Mouse (Mus musculus): Measurements from ENCODE around the gene Btbd3. TPM values are rescaled to one million over a fixed set of nuclear protein-coding genes. Genes with fewer than 3 reads are reported as not detected.

Btbd3 gene
- polyA plus RNA-seq (2015; fragmentation: Nextera tagmentation; extraction: Ambion mirVana) = 2.0 and 2.2 TPM in 2 replicates

GRCm38 (mm10) chr2:138256411-138256810 is at the start of gene Btbd3:
TSS of gene Btbd3 (plus strand) at chr2:138256565.
- Histone ChIP-seq H3K9ac (replicated peaks) (peak within 1 kb of the TSS; percentile 71), H3K4me3 (ENCODE audit: low read depth, low read length) (peak within 1 kb of the TSS; percentile 84), H3K4me1 (ENCODE audit: insufficient read depth) (peaks cover 12% of the 10 kb centered on the region; the same call in 1 of the 2 replicates), H3K4me2 (ENCODE audit: low read depth, low read length) (peak within 1 kb of the TSS; percentile 91), H3K36me3 (replicated peaks; ENCODE audit: insufficient read depth, low read length) (no peaks in the 10 kb centered on the region), H3K27me3 (ENCODE audit: insufficient read depth, low read length) (no peaks in the 10 kb centered on the region), H3K9me3 (ENCODE audit: low read length) (no peaks in the 10 kb centered on the region), H3K27ac (ENCODE audit: low read depth) (peak within 1 kb of the TSS; percentile 76)
- 0% methylated on average over 34 of the region's 39 CpGs for WGBS (ENCODE audit: insufficient replicate concordance)
- no peak for TF ChIP-seq CTCF (IDR thresholded peaks at IDR 0.05; ENCODE audit: low read depth)
- no peak for TF ChIP-seq EP300 (IDR thresholded peaks at IDR 0.05; ENCODE audit: low read depth)
- peak; percentile 98 for ATAC-seq
- DNase-seq = peak; percentile 86

- 27% methylated on average over 2 of the region's 2 CpGs for WGBS (ENCODE audit: insufficient replicate concordance)
Measured at GRCm38 (mm10) chr2:138215561-138215960, 40.8 kb upstream of the Btbd3 start.

GRCm38 (mm10) chr2:138220269-138220668 is 36.1 kb upstream of the Btbd3 start:
- TF ChIP-seq CTCF (IDR thresholded peaks at IDR 0.05; ENCODE audit: low read depth) (no peak), EP300 (IDR thresholded peaks at IDR 0.05; ENCODE audit: low read depth) (no peak)
- 76% methylated on average over 1 of the region's 1 CpGs for WGBS (ENCODE audit: insufficient replicate concordance)
- no peaks in the 10 kb centered on the region for H3K4me1 ChIP-seq (ENCODE audit: insufficient read depth)
- H3K36me3 ChIP-seq (replicated peaks; ENCODE audit: insufficient read depth, low read length) = no peaks in the 10 kb centered on the region
- ATAC-seq (no peak), DNase-seq (no peak)
- no peak overlapping the region for H3K9ac ChIP-seq (replicated peaks)
- H3K4me3 ChIP-seq (ENCODE audit: low read depth, low read length) = no peak overlapping the region
- H3K27ac ChIP-seq (ENCODE audit: low read depth) = no peak overlapping the region
- H3K9me3 ChIP-seq (ENCODE audit: low read length) = no peaks in the 10 kb centered on the region
- no peak overlapping the region for H3K4me2 ChIP-seq (ENCODE audit: low read depth, low read length)
- H3K27me3 ChIP-seq (ENCODE audit: insufficient read depth, low read length) = no peaks in the 10 kb centered on the region

More at GRCm38 (mm10) chr2:138215561-138215960, 40.8 kb upstream of the Btbd3 start:
- TF ChIP-seq CTCF (IDR thresholded peaks at IDR 0.05; ENCODE audit: low read depth) (0 out of 2 replicates have a peak, but pooled peaks have one; percentile 16), EP300 (IDR thresholded peaks at IDR 0.05; ENCODE audit: low read depth) (peak; percentile 39; the same call in 1 of the 2 replicates)
- Histone ChIP-seq H3K4me3 (ENCODE audit: low read depth, low read length) (no peak overlapping the region), H3K4me1 (ENCODE audit: insufficient read depth) (no peaks in the 10 kb centered on the region), H3K27me3 (ENCODE audit: insufficient read depth, low read length) (no peaks in the 10 kb centered on the region), H3K36me3 (replicated peaks; ENCODE audit: insufficient read depth, low read length) (no peaks in the 10 kb centered on the region), H3K9me3 (ENCODE audit: low read length) (no peaks in the 10 kb centered on the region), H3K27ac (ENCODE audit: low read depth) (no peak overlapping the region), H3K4me2 (ENCODE audit: low read depth, low read length) (no peak overlapping the region), H3K9ac (replicated peaks) (no peak overlapping the region)
- ATAC-seq (peak; percentile 53), DNase-seq (peak; percentile 21)

GRCm38 (mm10) chr2:138232247-138232646 is 24.1 kb upstream of the Btbd3 start:
- no peaks in the 10 kb centered on the region for H3K9me3 ChIP-seq (ENCODE audit: low read length)
- no peak overlapping the region for H3K4me2 ChIP-seq (ENCODE audit: low read depth, low read length)
- H3K4me3 ChIP-seq (ENCODE audit: low read depth, low read length) = no peak overlapping the region
- DNase-seq (no peak), ATAC-seq (no peak)
- H3K4me1 ChIP-seq (ENCODE audit: insufficient read depth) = no peaks in the 10 kb centered on the region
- no peak for TF ChIP-seq EP300 (IDR thresholded peaks at IDR 0.05; ENCODE audit: low read depth)
- no peaks in the 10 kb centered on the region for H3K27me3 ChIP-seq (ENCODE audit: insufficient read depth, low read length)
- H3K36me3 ChIP-seq (replicated peaks; ENCODE audit: insufficient read depth, low read length) = no peaks in the 10 kb centered on the region
- no peak overlapping the region for H3K27ac ChIP-seq (ENCODE audit: low read depth)
- 66% methylated on average over 5 of the region's 5 CpGs for WGBS (ENCODE audit: insufficient replicate concordance)
- H3K9ac ChIP-seq (replicated peaks) = no peak overlapping the region

GRCm38 (mm10) chr2:138236149-138236548 is 20.2 kb upstream of the Btbd3 start:
- Histone ChIP-seq H3K27ac (ENCODE audit: low read depth) (no peak overlapping the region), H3K9ac (replicated peaks) (no peak overlapping the region)

GRCm38 (mm10) chr2:138242452-138242851 is 13.9 kb upstream of the Btbd3 start:
- no peak for ATAC-seq
- DNase-seq = no peak
- TF ChIP-seq EP300 (IDR thresholded peaks at IDR 0.05; ENCODE audit: low read depth) (no peak), CTCF (IDR thresholded peaks at IDR 0.05; ENCODE audit: low read depth) (no peak)
- H3K4me3 ChIP-seq (ENCODE audit: low read depth, low read length) = no peak overlapping the region
- no peak overlapping the region for H3K4me2 ChIP-seq (ENCODE audit: low read depth, low read length)
- H3K27me3 ChIP-seq (ENCODE audit: insufficient read depth, low read length) = no peaks in the 10 kb centered on the region
- H3K4me1 ChIP-seq (ENCODE audit: insufficient read depth) = no peaks in the 10 kb centered on the region
- WGBS (ENCODE audit: insufficient replicate concordance) = 52% methylated on average over 5 of the region's 5 CpGs
- no peaks in the 10 kb centered on the region for H3K36me3 ChIP-seq (replicated peaks; ENCODE audit: insufficient read depth, low read length)
- H3K9ac ChIP-seq (replicated peaks) = no peak overlapping the region
- H3K9me3 ChIP-seq (ENCODE audit: low read length) = no peaks in the 10 kb centered on the region
- H3K27ac ChIP-seq (ENCODE audit: low read depth) = no peak overlapping the region

More at GRCm38 (mm10) chr2:138236149-138236548, 20.2 kb upstream of the Btbd3 start:
- no peak for ATAC-seq
- H3K4me1 ChIP-seq (ENCODE audit: insufficient read depth) = no peaks in the 10 kb centered on the region
- no peak for DNase-seq
- H3K4me2 ChIP-seq (ENCODE audit: low read depth, low read length) = no peak overlapping the region
- no peaks in the 10 kb centered on the region for H3K27me3 ChIP-seq (ENCODE audit: insufficient read depth, low read length)
- no peaks in the 10 kb centered on the region for H3K9me3 ChIP-seq (ENCODE audit: low read length)
- TF ChIP-seq EP300 (IDR thresholded peaks at IDR 0.05; ENCODE audit: low read depth) (peak; percentile 42; the same call in 1 of the 2 replicates), CTCF (IDR thresholded peaks at IDR 0.05; ENCODE audit: low read depth) (no peak)
- 69% methylated on average over 2 of the region's 2 CpGs for WGBS (ENCODE audit: insufficient replicate concordance)
- H3K36me3 ChIP-seq (replicated peaks; ENCODE audit: insufficient read depth, low read length) = no peaks in the 10 kb centered on the region
- H3K4me3 ChIP-seq (ENCODE audit: low read depth, low read length) = no peak overlapping the region

All from liver, postnatal 0 days (tissue).